Mouse (Mus musculus): Measurements from ENCODE around the gene Cmtm3. TPM values are rescaled to one million over a fixed set of nuclear protein-coding genes. Genes with fewer than 3 reads are reported as not detected.
A peak's percentile ranks its signal among the peaks of the same experiment; 100 is the strongest.

The Cmtm3 gene
- polyA plus RNA-seq, 1 experiment from 2014 or later: 44.2 TPM

GRCm38 (mm10) chr8:104373779-104374178 is 34.6 kb downstream of the Cmtm3 start:
- Histone ChIP-seq H3K36me3 (ENCODE audit: control insufficient read depth, insufficient read depth, low read length) (no peaks in the 10 kb centered on the region), H3K4me1 (ENCODE audit: control insufficient read depth, insufficient read depth, low read depth, low read length) (peaks cover 26% of the 10 kb centered on the region), H3K4me3 (ENCODE audit: low read length) (no peak overlapping the region), H3K9me3 (ENCODE audit: control insufficient read depth, low read length) (no peaks in the 10 kb centered on the region), H3K27ac (ENCODE audit: low read depth, low read length) (no peak overlapping the region), H3K27me3 (replicated peaks; ENCODE audit: control insufficient read depth, insufficient read depth, low read length) (no peaks in the 10 kb centered on the region), H3K9ac (ENCODE audit: low read depth, low read length) (no peak overlapping the region), H3K4me2 (ENCODE audit: low read length) (no peak overlapping the region)
- WGBS: 71% methylated on average over 11 of the region's 11 CpGs
- peak; percentile 9; the same call in 1 of the 2 replicates for ATAC-seq

GRCm38 (mm10) chr8:104374269-104374668 is 35.1 kb downstream of the Cmtm3 start:
- Histone ChIP-seq H3K36me3 (ENCODE audit: control insufficient read depth, insufficient read depth, low read length) (no peaks in the 10 kb centered on the region), H3K4me2 (ENCODE audit: low read length) (no peak overlapping the region), H3K4me1 (ENCODE audit: control insufficient read depth, insufficient read depth, low read depth, low read length) (peaks cover 26% of the 10 kb centered on the region), H3K4me3 (ENCODE audit: low read length) (no peak overlapping the region), H3K9me3 (ENCODE audit: control insufficient read depth, low read length) (no peaks in the 10 kb centered on the region), H3K9ac (ENCODE audit: low read depth, low read length) (no peak overlapping the region), H3K27me3 (replicated peaks; ENCODE audit: control insufficient read depth, insufficient read depth, low read length) (no peaks in the 10 kb centered on the region), H3K27ac (ENCODE audit: low read depth, low read length) (no peak overlapping the region)
- 58% methylated on average over 11 of the region's 11 CpGs for WGBS
- no peak; the same call in 1 of the 2 replicates for ATAC-seq

DNA sequence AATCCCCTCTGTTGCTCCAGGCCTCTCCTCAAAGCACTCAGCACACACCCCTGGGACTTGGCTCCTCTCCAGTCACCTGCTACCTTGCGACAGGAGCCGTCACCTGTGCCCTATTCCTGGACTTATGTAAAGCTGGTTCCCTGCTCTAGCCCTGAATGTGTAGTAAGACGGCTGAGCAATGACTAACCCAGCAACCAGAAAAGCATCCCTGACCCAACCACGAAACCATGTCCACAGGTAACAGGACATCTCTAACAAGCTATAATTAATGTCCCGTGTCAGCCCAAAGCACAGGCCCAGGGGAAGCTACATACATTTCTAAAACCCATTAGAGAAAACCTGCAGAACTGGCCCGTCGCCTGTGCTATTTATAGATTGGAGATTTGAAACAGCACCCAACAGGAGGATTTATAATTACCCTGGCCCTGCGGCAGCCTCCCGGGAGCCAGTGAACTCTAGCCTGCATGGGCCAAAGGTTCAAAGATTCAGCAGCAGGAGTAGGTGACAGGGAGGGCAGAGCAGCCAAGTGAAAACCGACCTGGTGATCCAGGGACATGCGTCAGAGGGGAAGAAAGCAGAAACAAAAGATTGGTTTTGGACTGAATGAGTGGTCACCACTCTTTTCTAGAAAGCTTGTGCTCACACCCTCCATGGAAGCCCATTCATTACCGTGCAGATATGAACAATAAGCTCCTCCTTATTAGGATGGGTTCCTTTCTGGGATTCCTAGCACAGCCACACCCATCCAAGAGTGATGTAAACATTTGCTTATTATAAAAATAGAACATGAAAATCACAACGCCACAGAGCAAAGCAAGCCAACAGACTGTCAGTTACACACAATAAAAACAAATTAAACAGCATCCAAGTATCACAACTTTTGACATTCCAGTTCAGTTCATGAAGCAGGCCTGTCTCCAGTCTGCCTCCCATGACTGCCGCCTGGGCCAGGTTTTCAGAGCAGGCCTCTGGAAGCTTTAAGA is 35.9 kb downstream of the Cmtm3 start:
- ATAC-seq: 0 out of 2 replicates have a peak, but pooled peaks have one; percentile 5
- no peak overlapping the region; the same call in 1 of the 2 replicates for H3K27ac ChIP-seq (ENCODE audit: low read depth, low read length)
- H3K27me3 ChIP-seq (replicated peaks; ENCODE audit: control insufficient read depth, insufficient read depth, low read length): no peaks in the 10 kb centered on the region
- no peak overlapping the region for H3K9ac ChIP-seq (ENCODE audit: low read depth, low read length)
- whole genome bisulfite sequencing: 35% methylated on average over 14 of the region's 14 CpGs
- H3K4me1 ChIP-seq (ENCODE audit: control insufficient read depth, insufficient read depth, low read depth, low read length): peaks cover 20% of the 10 kb centered on the region
- H3K4me2 ChIP-seq (ENCODE audit: low read length): no peak overlapping the region
- no peak overlapping the region for H3K4me3 ChIP-seq (ENCODE audit: low read length)
- H3K9me3 ChIP-seq (ENCODE audit: control insufficient read depth, low read length): no peaks in the 10 kb centered on the region
- no peaks in the 10 kb centered on the region for H3K36me3 ChIP-seq (ENCODE audit: control insufficient read depth, insufficient read depth, low read length)

GRCm38 (mm10) chr8:104375959-104376358 is 36.7 kb downstream of the Cmtm3 start:
- no peak for ATAC-seq
- no peaks in the 10 kb centered on the region for H3K9me3 ChIP-seq (ENCODE audit: control insufficient read depth, low read length)
- no peaks in the 10 kb centered on the region for H3K27me3 ChIP-seq (replicated peaks; ENCODE audit: control insufficient read depth, insufficient read depth, low read length)
- no peak overlapping the region for H3K9ac ChIP-seq (ENCODE audit: low read depth, low read length)
- WGBS: 53% methylated on average over 5 of the region's 5 CpGs
- no peaks in the 10 kb centered on the region for H3K36me3 ChIP-seq (ENCODE audit: control insufficient read depth, insufficient read depth, low read length)
- H3K4me1 ChIP-seq (ENCODE audit: control insufficient read depth, insufficient read depth, low read depth, low read length): peaks cover 20% of the 10 kb centered on the region
- no peak overlapping the region for H3K4me3 ChIP-seq (ENCODE audit: low read length)
- H3K27ac ChIP-seq (ENCODE audit: low read depth, low read length): no peak overlapping the region; the same call in 1 of the 2 replicates
- H3K4me2 ChIP-seq (ENCODE audit: low read length): no peak overlapping the region

- H3K4me2 ChIP-seq (ENCODE audit: low read length): no peak overlapping the region
- no peak overlapping the region for H3K9ac ChIP-seq (ENCODE audit: low read depth, low read length)
- no peaks in the 10 kb centered on the region for H3K36me3 ChIP-seq (ENCODE audit: control insufficient read depth, insufficient read depth, low read length)
- ATAC-seq: no peak
- no peak overlapping the region for H3K4me3 ChIP-seq (ENCODE audit: low read length)
- H3K27ac ChIP-seq (ENCODE audit: low read depth, low read length): no peak overlapping the region
- H3K27me3 ChIP-seq (replicated peaks; ENCODE audit: control insufficient read depth, insufficient read depth, low read length): no peaks in the 10 kb centered on the region
- H3K9me3 ChIP-seq (ENCODE audit: control insufficient read depth, low read length): no peaks in the 10 kb centered on the region
- WGBS: 38% methylated on average over 11 of the region's 11 CpGs
- H3K4me1 ChIP-seq (ENCODE audit: control insufficient read depth, insufficient read depth, low read depth, low read length): peaks cover 20% of the 10 kb centered on the region
Observed at GRCm38 (mm10) chr8:104376669-104377068, 37.5 kb downstream of the Cmtm3 start.

- no peaks in the 10 kb centered on the region for H3K36me3 ChIP-seq (ENCODE audit: control insufficient read depth, insufficient read depth, low read length)
- H3K4me3 ChIP-seq (ENCODE audit: low read length): no peak overlapping the region
- H3K4me2 ChIP-seq (ENCODE audit: low read length): no peak overlapping the region
- no peak overlapping the region for H3K27ac ChIP-seq (ENCODE audit: low read depth, low read length)
- H3K9ac ChIP-seq (ENCODE audit: low read depth, low read length): no peak overlapping the region
- WGBS: 39% methylated on average over 10 of the region's 10 CpGs
- ATAC-seq: no peak
- H3K4me1 ChIP-seq (ENCODE audit: control insufficient read depth, insufficient read depth, low read depth, low read length): peaks cover 26% of the 10 kb centered on the region
- no peaks in the 10 kb centered on the region for H3K27me3 ChIP-seq (replicated peaks; ENCODE audit: control insufficient read depth, insufficient read depth, low read length)
- H3K9me3 ChIP-seq (ENCODE audit: control insufficient read depth, low read length): no peaks in the 10 kb centered on the region
Observed at GRCm38 (mm10) chr8:104379301-104379836, 40.2 kb downstream of the Cmtm3 start.

DNA sequence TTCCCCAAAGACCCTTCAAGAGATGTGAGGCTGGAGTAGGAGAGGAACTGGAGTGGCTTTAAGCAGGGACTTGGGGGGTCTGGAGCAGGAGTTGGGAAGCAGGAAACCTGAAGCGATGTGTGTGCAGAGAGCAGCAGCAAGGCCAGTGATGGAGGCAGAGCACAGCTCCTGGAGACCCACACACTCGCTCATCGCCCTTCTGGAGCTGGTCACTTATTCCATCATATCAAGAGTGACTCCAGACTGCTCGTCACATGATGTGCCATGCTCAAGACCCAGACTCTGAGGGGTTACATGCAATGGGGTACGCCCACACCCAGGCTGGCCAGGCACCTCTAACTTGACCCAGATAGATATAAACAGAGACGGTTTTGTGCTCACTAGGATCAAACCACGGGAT is 41.1 kb downstream of the Cmtm3 start:
- no peak overlapping the region for H3K4me2 ChIP-seq (ENCODE audit: low read length)
- ATAC-seq: no peak
- H3K27ac ChIP-seq (ENCODE audit: low read depth, low read length): no peak overlapping the region
- no peak overlapping the region for H3K9ac ChIP-seq (ENCODE audit: low read depth, low read length)
- H3K4me3 ChIP-seq (ENCODE audit: low read length): no peak overlapping the region
- H3K36me3 ChIP-seq (ENCODE audit: control insufficient read depth, insufficient read depth, low read length): no peaks in the 10 kb centered on the region
- H3K27me3 ChIP-seq (replicated peaks; ENCODE audit: control insufficient read depth, insufficient read depth, low read length): no peaks in the 10 kb centered on the region
- peaks cover 18% of the 10 kb centered on the region for H3K4me1 ChIP-seq (ENCODE audit: control insufficient read depth, insufficient read depth, low read depth, low read length)
- WGBS: 95% methylated on average over 7 of the region's 7 CpGs
- no peaks in the 10 kb centered on the region for H3K9me3 ChIP-seq (ENCODE audit: control insufficient read depth, low read length)

DNA sequence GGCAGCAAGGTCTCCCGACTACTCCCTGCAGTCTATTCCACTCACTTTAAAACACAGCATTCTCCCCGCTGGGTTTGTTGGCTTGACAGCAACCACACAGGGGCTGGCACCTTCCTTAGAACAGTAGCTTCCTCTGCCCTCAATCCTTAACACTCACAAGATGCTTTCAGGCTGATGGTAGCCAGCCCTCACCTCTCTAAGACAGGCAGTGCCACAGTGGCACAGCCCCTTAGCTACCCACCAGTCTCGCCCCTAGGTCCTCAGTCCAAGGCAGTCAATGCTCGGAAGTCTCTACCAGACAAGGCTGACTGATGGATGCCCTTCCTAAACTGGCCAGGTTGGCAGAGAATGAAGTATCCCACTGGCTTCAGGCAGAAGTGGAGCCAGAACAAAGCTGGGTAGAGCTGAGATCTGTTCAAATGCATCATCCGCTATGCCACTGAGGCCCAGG is 41.8 kb downstream of the Cmtm3 start:
- 80% methylated on average over 5 of the region's 5 CpGs for WGBS
- no peak for ATAC-seq

DNA sequence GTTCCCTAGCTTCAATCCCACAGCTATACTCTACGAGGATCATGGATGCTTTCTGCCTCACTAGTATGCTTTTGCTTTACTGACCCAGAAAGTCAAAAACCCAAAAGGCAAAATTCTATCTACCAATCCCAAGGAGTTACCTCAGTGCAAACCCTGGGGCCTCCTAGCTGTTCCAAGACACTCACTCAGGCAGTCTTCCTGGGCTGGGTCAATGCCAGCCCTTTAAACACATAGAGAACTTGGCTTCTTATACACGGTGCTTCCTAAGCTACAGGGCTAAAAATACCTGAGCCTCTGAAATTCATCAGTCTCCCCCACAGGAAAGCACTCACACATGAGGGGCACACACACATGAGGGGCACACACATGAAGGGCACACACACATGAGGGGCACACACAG is 44.1 kb downstream of the Cmtm3 start:
- no peak for ATAC-seq
- H3K27ac ChIP-seq (ENCODE audit: low read depth, low read length): no peak overlapping the region
- no peaks in the 10 kb centered on the region for H3K9me3 ChIP-seq (ENCODE audit: control insufficient read depth, low read length)

More for the DNA sequence above, 41.8 kb downstream of the Cmtm3 start:
- no peak overlapping the region for H3K4me3 ChIP-seq (ENCODE audit: low read length)
- H3K36me3 ChIP-seq (ENCODE audit: control insufficient read depth, insufficient read depth, low read length): no peaks in the 10 kb centered on the region
- H3K4me2 ChIP-seq (ENCODE audit: low read length): no peak overlapping the region
- H3K9me3 ChIP-seq (ENCODE audit: control insufficient read depth, low read length): no peaks in the 10 kb centered on the region
- no peaks in the 10 kb centered on the region for H3K27me3 ChIP-seq (replicated peaks; ENCODE audit: control insufficient read depth, insufficient read depth, low read length)
- H3K27ac ChIP-seq (ENCODE audit: low read depth, low read length): no peak overlapping the region
- H3K4me1 ChIP-seq (ENCODE audit: control insufficient read depth, insufficient read depth, low read depth, low read length): peaks cover 13% of the 10 kb centered on the region
- no peak overlapping the region for H3K9ac ChIP-seq (ENCODE audit: low read depth, low read length)

More for the DNA sequence above, 44.1 kb downstream of the Cmtm3 start:
- Histone ChIP-seq H3K36me3 (ENCODE audit: control insufficient read depth, insufficient read depth, low read length) (no peaks in the 10 kb centered on the region), H3K4me3 (ENCODE audit: low read length) (no peak overlapping the region), H3K9ac (ENCODE audit: low read depth, low read length) (no peak overlapping the region), H3K4me2 (ENCODE audit: low read length) (no peak overlapping the region), H3K4me1 (ENCODE audit: control insufficient read depth, insufficient read depth, low read depth, low read length) (peaks cover 26% of the 10 kb centered on the region), H3K27me3 (replicated peaks; ENCODE audit: control insufficient read depth, insufficient read depth, low read length) (no peaks in the 10 kb centered on the region)
- WGBS: 67% methylated on average over 2 of the region's 2 CpGs

Measured in hindbrain, embryonic 16.5 days (tissue).